Mouse (Mus musculus): ENCODE data around the gene Slc40a1. TPM values are rescaled to one million over a fixed set of nuclear protein-coding genes. Genes with fewer than 3 reads are reported as not detected.

Slc40a1 gene
- polyA plus RNA-seq, 1 experiment from 2014 or later = 17.3 TPM

DNA sequence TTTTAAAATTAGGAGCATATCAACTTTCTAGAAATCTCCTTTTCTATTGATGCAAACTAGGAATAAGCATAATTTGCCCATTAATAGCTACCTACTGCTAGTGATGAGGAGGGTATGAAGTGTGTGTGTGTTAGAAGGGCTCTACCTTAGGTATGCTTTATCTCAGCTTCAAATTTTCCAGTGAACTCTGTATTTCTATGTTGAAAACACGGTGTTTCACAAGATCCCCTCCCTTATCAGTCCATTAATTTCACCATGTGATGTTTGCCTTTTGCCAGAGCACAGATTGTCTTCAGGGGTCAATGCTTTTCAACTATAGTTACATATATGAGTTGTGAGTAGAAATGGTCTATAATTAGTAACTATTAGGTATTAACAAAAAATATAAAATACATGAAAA is 28.3 kb downstream of the Slc40a1 start:
- Histone ChIP-seq H3K9ac (ENCODE audit: low read length) (no peak overlapping the region), H3K27ac (ENCODE audit: low read depth, low read length) (no peak overlapping the region), H3K27me3 (ENCODE audit: control insufficient read depth, insufficient read depth, low read length) (no peaks in the 10 kb centered on the region), H3K9me3 (ENCODE audit: control insufficient read depth, low read length) (no peaks in the 10 kb centered on the region), H3K4me3 (ENCODE audit: low read depth, low read length) (no peak overlapping the region), H3K4me2 (ENCODE audit: low read depth) (no peak overlapping the region), H3K4me1 (ENCODE audit: control insufficient read depth, insufficient read depth, low read length) (no peaks in the 10 kb centered on the region), H3K36me3 (ENCODE audit: control insufficient read depth, insufficient read depth, low read length) (no peaks in the 10 kb centered on the region)
- DNase-seq (ENCODE audit: low spot score) (no peak), ATAC-seq (ENCODE audit: insufficient read depth, low FRiP score, low TSS enrichment) (no peak)
- 57% methylated on average over 1 of the region's 1 CpGs for WGBS

DNA sequence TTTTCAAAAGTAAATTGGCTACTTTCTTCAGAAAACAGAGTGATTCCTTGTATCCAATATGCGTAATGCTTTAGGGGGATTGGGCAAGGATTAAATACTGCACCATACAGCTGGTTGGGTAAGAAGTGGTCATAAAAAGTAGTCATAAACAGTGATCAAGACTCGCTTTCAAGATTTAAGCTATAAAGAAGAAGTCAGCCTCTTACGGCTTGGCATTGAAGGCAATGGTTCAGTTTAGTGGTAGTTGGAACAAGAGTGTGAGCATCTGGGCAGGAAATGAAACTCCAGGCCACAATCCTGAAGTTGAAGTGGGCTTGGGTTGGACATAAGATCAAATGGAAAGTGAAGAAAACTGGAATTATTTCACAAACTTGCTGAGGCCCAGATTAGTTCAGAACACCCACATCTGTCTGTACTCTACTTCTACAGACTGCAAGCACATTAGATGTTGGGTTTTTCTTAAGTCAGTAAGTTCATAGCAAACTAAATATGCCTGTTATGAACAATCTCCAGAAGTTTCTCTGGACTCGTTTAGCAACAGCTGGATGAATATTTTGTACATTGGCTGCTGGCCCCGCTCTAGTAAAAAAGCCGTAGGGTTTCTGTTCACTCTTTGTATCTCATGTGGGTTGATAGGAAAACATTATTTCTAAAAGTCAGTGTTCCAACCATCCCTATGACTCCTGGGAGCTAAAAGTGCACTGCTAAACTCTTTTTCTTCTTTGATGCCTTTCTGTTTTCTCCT is 32.0 kb downstream of the Slc40a1 start:
- WGBS = 82% methylated on average over 6 of the region's 6 CpGs
- Histone ChIP-seq H3K9ac (ENCODE audit: low read length) (no peak overlapping the region), H3K9me3 (ENCODE audit: control insufficient read depth, low read length) (no peaks in the 10 kb centered on the region)

DNA sequence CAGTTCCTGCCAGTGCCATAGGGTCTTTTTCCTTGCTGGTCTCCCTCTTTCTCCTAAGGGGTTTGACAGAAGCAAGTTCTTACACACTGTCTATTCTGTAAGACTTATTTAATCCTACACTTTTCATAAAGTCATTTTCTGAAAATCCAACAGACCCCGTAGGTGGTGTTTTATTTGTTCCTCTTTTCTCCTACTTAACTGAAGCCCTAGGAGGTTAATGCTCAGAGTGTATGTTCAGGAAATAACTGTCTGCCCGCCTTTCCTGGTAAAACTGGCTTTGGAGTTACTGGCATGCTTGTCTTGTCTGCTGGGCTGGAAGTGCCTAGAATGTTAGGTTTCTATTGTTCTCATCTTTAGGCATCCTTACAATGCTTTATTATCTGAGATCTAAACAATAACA is 34.3 kb downstream of the Slc40a1 start:
- 81% methylated on average over 2 of the region's 2 CpGs for WGBS
- Histone ChIP-seq H3K9ac (ENCODE audit: low read length) (no peak overlapping the region), H3K36me3 (ENCODE audit: control insufficient read depth, insufficient read depth, low read length) (no peaks in the 10 kb centered on the region), H3K4me2 (ENCODE audit: low read depth) (no peak overlapping the region), H3K9me3 (ENCODE audit: control insufficient read depth, low read length) (no peaks in the 10 kb centered on the region), H3K27me3 (ENCODE audit: control insufficient read depth, insufficient read depth, low read length) (no peaks in the 10 kb centered on the region), H3K4me1 (ENCODE audit: control insufficient read depth, insufficient read depth, low read length) (no peaks in the 10 kb centered on the region), H3K27ac (ENCODE audit: low read depth, low read length) (no peak overlapping the region), H3K4me3 (ENCODE audit: low read depth, low read length) (no peak overlapping the region)
- no peak for DNase-seq (ENCODE audit: low spot score)
- no peak for ATAC-seq (ENCODE audit: insufficient read depth, low FRiP score, low TSS enrichment)

More for the DNA sequence above, 32.0 kb downstream of the Slc40a1 start:
- Histone ChIP-seq H3K4me2 (ENCODE audit: low read depth) (no peak overlapping the region), H3K27ac (ENCODE audit: low read depth, low read length) (no peak overlapping the region), H3K4me3 (ENCODE audit: low read depth, low read length) (no peak overlapping the region), H3K27me3 (ENCODE audit: control insufficient read depth, insufficient read depth, low read length) (no peaks in the 10 kb centered on the region), H3K4me1 (ENCODE audit: control insufficient read depth, insufficient read depth, low read length) (no peaks in the 10 kb centered on the region), H3K36me3 (ENCODE audit: control insufficient read depth, insufficient read depth, low read length) (no peaks in the 10 kb centered on the region)
- DNase-seq (ENCODE audit: low spot score) = no peak
- no peak for ATAC-seq (ENCODE audit: insufficient read depth, low FRiP score, low TSS enrichment)

DNA sequence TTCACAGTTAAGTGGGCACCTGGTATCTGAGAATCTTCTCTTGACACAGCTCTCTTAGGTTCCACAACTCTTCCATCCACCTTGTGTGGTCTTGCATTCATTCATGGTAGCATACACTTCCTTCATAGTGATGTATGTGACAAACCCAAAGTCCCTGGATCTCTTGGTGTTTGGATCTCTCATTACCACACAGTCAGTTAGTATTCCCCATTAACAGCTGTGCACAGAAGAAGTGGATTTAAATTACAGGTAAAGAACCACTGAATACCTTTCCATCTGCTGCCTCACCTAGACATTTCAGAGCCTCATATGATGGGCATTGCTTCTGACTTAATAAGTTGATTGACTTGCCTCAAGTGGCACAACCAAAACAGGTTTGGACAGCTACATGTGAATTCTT is 36.1 kb downstream of the Slc40a1 start, which contains the start of gene Gm5269:
Gene Gm5269 (minus strand): TSS at position 101 of the 400 bp plus-strand sequence.
- no peak for ATAC-seq (ENCODE audit: insufficient read depth, low FRiP score, low TSS enrichment)
- Histone ChIP-seq H3K36me3 (ENCODE audit: control insufficient read depth, insufficient read depth, low read length) (no peaks in the 10 kb centered on the region), H3K27me3 (ENCODE audit: control insufficient read depth, insufficient read depth, low read length) (no peaks in the 10 kb centered on the region)

DNA sequence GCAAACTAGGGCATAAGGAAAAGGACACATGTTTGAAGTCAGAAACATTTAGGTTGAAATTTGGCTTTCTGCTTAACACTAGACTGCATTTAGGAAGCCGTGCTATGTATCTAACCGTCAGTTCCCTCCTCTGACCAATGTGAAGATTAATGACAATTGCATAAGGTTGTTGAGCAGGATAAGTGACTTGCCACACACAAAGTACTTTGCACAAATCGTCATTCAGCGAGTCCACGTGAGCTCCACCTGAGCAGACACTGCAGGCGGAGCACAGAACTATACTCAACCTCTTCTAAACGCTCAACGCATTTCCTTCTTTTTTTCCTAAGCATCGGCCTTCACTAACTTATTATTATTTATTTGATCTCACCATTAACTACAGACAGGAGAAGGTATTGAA is 39.5 kb downstream of the Slc40a1 start:
- no peak overlapping the region for H3K27ac ChIP-seq (ENCODE audit: low read depth, low read length)
- H3K9ac ChIP-seq (ENCODE audit: low read length) = no peak overlapping the region
- H3K4me2 ChIP-seq (ENCODE audit: low read depth) = no peak overlapping the region
- no peaks in the 10 kb centered on the region for H3K27me3 ChIP-seq (ENCODE audit: control insufficient read depth, insufficient read depth, low read length)
- no peak overlapping the region for H3K4me3 ChIP-seq (ENCODE audit: low read depth, low read length)
- no peak for ATAC-seq (ENCODE audit: insufficient read depth, low FRiP score, low TSS enrichment)
- H3K36me3 ChIP-seq (ENCODE audit: control insufficient read depth, insufficient read depth, low read length) = no peaks in the 10 kb centered on the region
- H3K9me3 ChIP-seq (ENCODE audit: control insufficient read depth, low read length) = no peaks in the 10 kb centered on the region
- no peaks in the 10 kb centered on the region for H3K4me1 ChIP-seq (ENCODE audit: control insufficient read depth, insufficient read depth, low read length)
- no peak for DNase-seq (ENCODE audit: low spot score)
- 87% methylated on average over 9 of the region's 9 CpGs for WGBS

More for the DNA sequence above, 36.1 kb downstream of the Slc40a1 start, which contains the start of gene Gm5269:
- Histone ChIP-seq H3K4me3 (ENCODE audit: low read depth, low read length) (no peak within 1 kb of the TSS), H3K4me1 (ENCODE audit: control insufficient read depth, insufficient read depth, low read length) (no peaks in the 10 kb centered on the region), H3K4me2 (ENCODE audit: low read depth) (no peak within 1 kb of the TSS), H3K27ac (ENCODE audit: low read depth, low read length) (no peak within 1 kb of the TSS), H3K9ac (ENCODE audit: low read length) (no peak within 1 kb of the TSS), H3K9me3 (ENCODE audit: control insufficient read depth, low read length) (no peaks in the 10 kb centered on the region)
- DNase-seq (ENCODE audit: low spot score) = no peak

DNA sequence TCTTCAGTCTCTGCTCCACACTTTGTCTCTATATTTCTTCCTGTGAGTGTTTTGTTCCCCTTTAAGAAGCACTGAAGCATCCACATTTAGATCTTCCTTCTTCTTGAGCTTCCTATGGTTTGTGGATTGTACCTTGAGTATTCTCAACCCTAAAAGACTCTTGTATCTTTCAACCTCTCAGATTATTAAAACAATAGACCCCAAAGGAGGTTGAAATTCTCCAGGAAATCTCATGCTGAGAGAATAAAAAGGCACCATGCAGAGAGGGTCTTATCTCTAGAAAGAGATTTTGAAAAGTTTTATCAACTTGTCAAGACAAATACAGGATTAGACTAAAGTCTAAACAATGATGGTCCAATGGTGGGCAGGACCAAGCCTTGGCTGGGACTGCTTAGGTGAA is 42.9 kb downstream of the Slc40a1 start:
- Histone ChIP-seq H3K9ac (ENCODE audit: low read length) (no peak overlapping the region), H3K9me3 (ENCODE audit: control insufficient read depth, low read length) (no peaks in the 10 kb centered on the region), H3K36me3 (ENCODE audit: control insufficient read depth, insufficient read depth, low read length) (no peaks in the 10 kb centered on the region), H3K27me3 (ENCODE audit: control insufficient read depth, insufficient read depth, low read length) (no peaks in the 10 kb centered on the region), H3K4me2 (ENCODE audit: low read depth) (no peak overlapping the region), H3K4me1 (ENCODE audit: control insufficient read depth, insufficient read depth, low read length) (no peaks in the 10 kb centered on the region), H3K4me3 (ENCODE audit: low read depth, low read length) (no peak overlapping the region), H3K27ac (ENCODE audit: low read depth, low read length) (no peak overlapping the region)
- no peak for ATAC-seq (ENCODE audit: insufficient read depth, low FRiP score, low TSS enrichment)
- DNase-seq (ENCODE audit: low spot score) = no peak

DNA sequence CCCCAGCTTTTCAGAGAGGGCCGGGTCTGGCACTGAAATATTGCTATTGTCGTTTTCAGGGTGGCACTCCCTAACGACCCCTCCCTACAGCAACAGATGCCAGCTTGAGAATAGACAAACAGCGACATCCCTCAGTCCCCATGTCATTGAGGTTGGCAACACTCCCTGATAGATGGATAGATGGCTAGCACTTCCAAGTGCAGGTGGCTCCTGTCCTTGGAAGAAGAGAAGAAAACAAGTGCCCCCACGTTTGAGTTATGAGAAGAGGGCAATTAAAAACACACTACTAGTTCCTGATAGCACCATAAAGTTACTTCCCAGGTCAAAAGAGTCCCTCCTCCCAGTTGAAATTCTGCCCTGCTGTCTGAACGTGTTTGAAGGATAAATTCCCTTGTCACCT is 44.2 kb downstream of the Slc40a1 start:
- H3K4me2 ChIP-seq (ENCODE audit: low read depth) = no peak overlapping the region
- no peak for DNase-seq (ENCODE audit: low spot score)
- H3K4me1 ChIP-seq (ENCODE audit: control insufficient read depth, insufficient read depth, low read length) = no peaks in the 10 kb centered on the region
- H3K27me3 ChIP-seq (ENCODE audit: control insufficient read depth, insufficient read depth, low read length) = no peaks in the 10 kb centered on the region
- WGBS = 30% methylated on average over 6 of the region's 6 CpGs
- no peak overlapping the region for H3K4me3 ChIP-seq (ENCODE audit: low read depth, low read length)
- no peak for ATAC-seq (ENCODE audit: insufficient read depth, low FRiP score, low TSS enrichment)
- no peak overlapping the region for H3K27ac ChIP-seq (ENCODE audit: low read depth, low read length)
- no peak overlapping the region for H3K9ac ChIP-seq (ENCODE audit: low read length)
- no peaks in the 10 kb centered on the region for H3K9me3 ChIP-seq (ENCODE audit: control insufficient read depth, low read length)
- H3K36me3 ChIP-seq (ENCODE audit: control insufficient read depth, insufficient read depth, low read length) = no peaks in the 10 kb centered on the region

DNA sequence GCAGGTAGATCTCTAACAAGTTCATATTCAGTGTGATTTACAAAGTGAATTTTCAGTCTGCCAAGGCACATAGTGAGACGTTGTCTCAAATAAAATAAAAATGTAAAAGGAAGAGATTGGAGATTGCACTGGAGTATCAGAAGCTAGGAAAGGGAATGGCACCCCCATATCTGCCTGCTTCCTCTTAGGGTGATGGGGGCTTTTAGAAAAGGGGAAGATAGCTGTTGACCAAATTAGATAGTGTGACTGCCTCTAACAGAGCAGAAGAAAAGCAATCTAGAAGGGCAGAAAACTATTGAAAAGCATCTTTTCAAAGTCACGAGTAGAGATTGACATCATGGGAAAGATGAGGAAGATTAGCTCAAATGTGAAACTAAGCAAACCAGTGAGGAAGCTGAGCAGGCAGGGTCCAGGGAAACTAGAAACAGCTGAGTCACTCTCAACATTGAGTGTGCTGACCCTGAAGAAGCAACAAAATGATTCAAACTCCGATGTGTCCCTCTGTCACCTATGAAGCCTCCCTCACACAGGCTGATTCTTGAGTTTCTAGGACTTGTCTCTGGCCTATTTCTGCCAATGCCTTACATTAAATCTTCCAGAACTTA is 45.0 kb downstream of the Slc40a1 start:
- ATAC-seq (ENCODE audit: insufficient read depth, low FRiP score, low TSS enrichment) = no peak
- DNase-seq (ENCODE audit: low spot score) = no peak
- Histone ChIP-seq H3K9me3 (ENCODE audit: control insufficient read depth, low read length) (no peaks in the 10 kb centered on the region), H3K27me3 (ENCODE audit: control insufficient read depth, insufficient read depth, low read length) (no peaks in the 10 kb centered on the region), H3K4me2 (ENCODE audit: low read depth) (no peak overlapping the region), H3K9ac (ENCODE audit: low read length) (no peak overlapping the region), H3K27ac (ENCODE audit: low read depth, low read length) (no peak overlapping the region), H3K4me1 (ENCODE audit: control insufficient read depth, insufficient read depth, low read length) (no peaks in the 10 kb centered on the region), H3K4me3 (ENCODE audit: low read depth, low read length) (no peak overlapping the region), H3K36me3 (ENCODE audit: control insufficient read depth, insufficient read depth, low read length) (no peaks in the 10 kb centered on the region)
- 83% methylated on average over 3 of the region's 3 CpGs for WGBS

DNA sequence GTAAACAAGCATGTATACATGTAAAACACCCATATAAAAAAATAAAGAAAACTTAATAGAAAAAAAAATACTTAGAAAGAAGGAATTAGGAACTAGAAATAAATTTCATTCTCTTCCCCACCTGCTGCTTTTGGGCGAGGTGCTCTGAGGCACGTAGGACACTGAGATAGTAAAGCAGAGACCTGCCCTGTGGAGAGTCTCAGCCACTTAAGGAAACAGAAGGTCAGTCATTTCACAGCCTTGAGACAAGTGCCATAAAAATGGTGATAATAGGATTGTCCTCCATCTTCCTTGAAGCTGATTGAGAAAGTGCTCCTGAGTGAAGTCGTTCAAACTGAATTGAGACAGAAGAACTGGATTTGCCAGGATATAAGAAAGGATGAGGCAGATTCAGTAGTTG is 48.9 kb downstream of the Slc40a1 start:
- H3K36me3 ChIP-seq (ENCODE audit: control insufficient read depth, insufficient read depth, low read length) = no peaks in the 10 kb centered on the region
- H3K4me1 ChIP-seq (ENCODE audit: control insufficient read depth, insufficient read depth, low read length) = no peaks in the 10 kb centered on the region
- ATAC-seq (ENCODE audit: insufficient read depth, low FRiP score, low TSS enrichment) (no peak), DNase-seq (ENCODE audit: low spot score) (no peak)
- no peaks in the 10 kb centered on the region for H3K9me3 ChIP-seq (ENCODE audit: control insufficient read depth, low read length)
- 61% methylated on average over 3 of the region's 3 CpGs for WGBS
- H3K27ac ChIP-seq (ENCODE audit: low read depth, low read length) = no peak overlapping the region
- H3K4me3 ChIP-seq (ENCODE audit: low read depth, low read length) = no peak overlapping the region
- no peak overlapping the region for H3K9ac ChIP-seq (ENCODE audit: low read length)
- no peak overlapping the region for H3K4me2 ChIP-seq (ENCODE audit: low read depth)
- no peaks in the 10 kb centered on the region for H3K27me3 ChIP-seq (ENCODE audit: control insufficient read depth, insufficient read depth, low read length)
